Mouse (Mus musculus) testis, postnatal 14 days (tissue): Measurements from ENCODE around the gene Gm10570.

ENCODE experiments used
- DNase-seq: peaks from one replicate; pipeline ENCODE4 v3.0.0; 2021; ENCODE audit warnings: low spot score

Gene Gm10570

GRCm38 (mm10) chr4:130270611-130271347 is 37.7 kb downstream of the Gm10570 start:
- DNase-seq = no peak

- no peak for DNase-seq
Observed at GRCm38 (mm10) chr4:130270089-130270488, 38.4 kb downstream of the Gm10570 start.

- DNase-seq = no peak
Observed at GRCm38 (mm10) chr4:130268736-130269135, 39.7 kb downstream of the Gm10570 start.

GRCm38 (mm10) chr4:130267069-130267468 is 41.4 kb downstream of the Gm10570 start:
- no peak for DNase-seq

GRCm38 (mm10) chr4:130266601-130267000 is 41.9 kb downstream of the Gm10570 start:
- no peak for DNase-seq

- peak; percentile 54 for DNase-seq
Observed at GRCm38 (mm10) chr4:130264698-130265349, 43.6 kb downstream of the Gm10570 start.

GRCm38 (mm10) chr4:130264131-130264530 is 44.3 kb downstream of the Gm10570 start:
- DNase-seq = no peak

GRCm38 (mm10) chr4:130260406-130260805 is 48.1 kb downstream of the Gm10570 start:
- DNase-seq = no peak
